Mouse (Mus musculus) brain, embryonic 14.5 days (tissue): Measurements from ENCODE around the gene Catsperz. TPM values are rescaled to one million over a fixed set of nuclear protein-coding genes. Genes with fewer than 3 reads are reported as not detected.
"Not testable (repeated sequence)": the region's sequence is repeated elsewhere in the genome, so short reads cannot be mapped to it uniquely, and the experiment has no call there.

Experiments used
- DNase-seq: peaks from one replicate; pipeline ENCODE4 v3.0.0-alpha.2; 2011; ENCODE audit warnings: low read depth
- CTCF ChIP-seq: fragments of 200-500 bp; IDR thresholded peaks from 2 replicates; pipeline ENCODE4 v1.5.1; 2012; ENCODE audit warnings: inconsistent platforms, mild to moderate bottlenecking, moderate library complexity, borderline replicate concordance; ENCODE audit not compliant: insufficient read depth, insufficient read length; ENCODE audit errors: extremely low read depth
- POLR2A ChIP-seq: fragments of 200-500 bp; IDR thresholded peaks from 2 replicates; pipeline ENCODE4 v1.6.1; 2012; ENCODE audit warnings: mild to moderate bottlenecking, inconsistent platforms, borderline replicate concordance; ENCODE audit not compliant: poor library complexity, insufficient read depth, insufficient read length, severe bottlenecking; ENCODE audit errors: extremely low read depth
- polyA plus RNA-seq: library from polyadenylated mRNA; depleted of rRNA; stranded (reverse); fragments of >200 nt; gene quantifications from 2 replicates; pipeline ENCODE4 v1.2.3, GENCODE M21; 2012

The Catsperz gene
- polyA plus RNA-seq, 1 experiment, result 1.5 TPM

DNA sequence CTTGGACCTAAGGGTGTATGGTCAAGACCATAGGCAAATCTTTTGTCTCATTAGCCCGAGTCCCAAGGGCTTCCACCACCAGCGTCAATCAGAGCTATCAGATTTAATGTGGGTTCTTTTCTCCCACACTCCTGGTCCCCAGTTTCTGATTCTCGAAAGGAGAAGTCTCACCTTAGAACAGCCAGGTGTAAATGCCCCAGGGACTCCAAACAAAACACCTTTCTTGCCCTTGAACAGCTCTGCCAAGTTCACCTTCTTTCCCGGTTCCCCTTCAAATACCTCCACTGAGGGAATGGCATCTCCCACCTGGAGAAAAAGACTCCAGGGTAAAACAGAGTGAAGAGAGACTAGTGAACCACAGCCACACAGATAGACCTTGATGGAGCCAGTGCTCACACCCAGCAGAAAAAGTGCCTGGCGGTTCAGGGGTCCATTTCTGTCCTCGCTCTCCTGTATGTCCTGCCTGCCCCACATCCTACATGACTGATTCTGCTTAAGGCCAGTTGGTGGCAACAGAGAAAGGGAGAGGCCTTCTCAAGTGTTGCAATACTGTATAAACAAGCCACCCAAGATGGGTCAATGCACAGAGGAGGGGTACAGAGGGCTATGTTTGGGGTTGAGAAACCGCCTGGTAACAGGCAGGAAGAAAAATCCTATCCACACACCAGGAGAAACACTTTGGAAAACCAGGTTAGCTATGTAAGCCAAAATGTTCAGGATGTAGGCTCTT is 17.2 kb downstream of the Catsperz start:
- DNase-seq, result no peak
- TF ChIP-seq CTCF (no peak), POLR2A (no peak)

DNA sequence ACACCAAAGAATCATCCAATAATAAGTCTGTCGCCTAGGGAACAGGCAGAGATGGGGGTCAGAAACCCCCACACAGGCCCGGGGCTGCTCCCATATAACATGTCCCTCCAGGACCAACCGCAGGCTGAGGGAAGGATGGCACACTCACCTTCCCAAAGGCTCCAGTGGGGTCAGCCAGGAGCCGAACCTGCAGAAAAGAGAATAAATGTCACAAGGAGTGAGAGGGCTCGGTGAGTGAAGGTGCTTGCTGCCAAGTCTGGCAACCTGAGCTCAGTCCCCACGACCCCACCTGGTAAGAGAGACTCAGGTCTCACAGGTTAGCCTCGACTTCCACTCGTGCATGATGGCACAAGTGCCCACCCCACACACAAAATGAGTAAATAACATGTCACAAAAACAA is 18.1 kb downstream of the Catsperz start:
- TF ChIP-seq POLR2A (no peak), CTCF (no peak)
- DNase-seq, result no peak

DNA sequence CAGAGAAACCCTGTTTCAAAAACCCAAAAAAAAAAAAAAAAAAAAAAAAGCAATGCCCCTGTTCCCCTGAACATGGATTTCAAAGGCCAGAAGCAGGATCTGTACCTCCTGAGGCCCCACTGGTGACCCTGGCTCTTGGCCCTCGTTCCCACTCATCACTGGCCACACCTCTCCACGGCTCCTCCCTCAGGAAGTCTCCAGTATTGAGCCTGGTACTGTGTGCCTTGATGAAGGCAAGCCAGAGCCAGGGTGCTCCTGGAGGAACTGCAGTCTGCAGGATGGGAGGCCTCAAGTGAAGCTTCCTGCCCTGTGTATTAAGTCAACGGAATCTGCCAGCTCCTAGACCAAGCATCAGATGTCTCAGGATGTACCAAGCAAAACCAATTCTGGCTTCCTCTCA is 19.0 kb downstream of the Catsperz start:
- TF ChIP-seq CTCF (no peak), POLR2A (no peak)
- DNase-seq, result no peak

DNA sequence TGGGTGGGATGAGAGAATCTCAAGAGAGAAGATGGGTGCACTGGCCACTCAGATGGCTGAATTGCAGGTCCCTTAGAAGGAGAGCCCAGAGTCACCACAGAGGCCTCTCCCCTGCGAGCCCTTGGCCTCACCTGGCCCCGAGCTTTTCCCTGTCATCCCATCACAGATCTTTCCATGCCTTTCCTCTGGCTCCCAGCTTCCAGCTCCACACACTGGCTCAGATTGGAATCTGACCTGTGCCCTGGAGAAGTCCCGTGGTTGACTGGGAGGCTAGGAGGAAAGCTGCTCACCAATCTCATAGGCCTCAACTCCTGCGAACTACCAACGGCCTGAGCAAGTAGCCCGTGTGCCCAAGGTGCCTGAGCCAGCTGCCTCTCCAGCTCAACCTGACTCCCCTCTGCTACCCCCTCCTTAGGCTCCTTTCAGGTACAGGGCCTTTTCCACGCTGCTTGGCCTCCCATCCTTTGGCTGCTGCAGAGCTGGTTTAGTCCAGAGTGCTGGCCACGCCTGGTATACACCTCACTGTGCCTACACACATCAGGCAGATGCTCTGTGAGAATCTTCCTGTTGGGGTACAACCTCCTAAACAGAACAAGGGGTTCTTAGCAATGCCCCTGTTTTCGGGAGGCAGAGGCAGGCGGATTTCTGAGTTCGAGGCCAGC is 19.6 kb downstream of the Catsperz start:
- no peak for DNase-seq
- TF ChIP-seq POLR2A, result no peak
- TF ChIP-seq CTCF, result no peak

DNA sequence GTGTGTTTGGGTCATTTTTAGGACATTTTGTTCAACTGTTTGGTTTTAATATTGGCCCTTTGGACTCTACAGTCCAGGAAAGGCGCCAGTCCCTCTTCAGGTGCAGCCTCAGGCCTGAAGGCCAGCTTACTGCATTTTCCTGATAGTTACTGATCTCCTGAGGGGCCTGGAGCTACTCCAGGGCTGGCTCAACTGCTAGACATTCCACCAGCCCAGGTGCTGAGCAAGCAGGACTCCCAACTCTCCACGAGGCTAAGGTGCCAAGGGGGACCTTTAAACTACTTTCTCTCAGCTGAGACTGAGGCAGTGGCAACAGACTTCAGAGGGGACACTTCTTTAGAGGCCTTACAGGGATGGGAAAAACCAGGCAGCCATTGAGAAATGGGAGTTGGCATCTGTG is 20.3 kb downstream of the Catsperz start:
- no peak for TF ChIP-seq POLR2A
- TF ChIP-seq CTCF, result no peak
- DNase-seq, result no peak

DNA sequence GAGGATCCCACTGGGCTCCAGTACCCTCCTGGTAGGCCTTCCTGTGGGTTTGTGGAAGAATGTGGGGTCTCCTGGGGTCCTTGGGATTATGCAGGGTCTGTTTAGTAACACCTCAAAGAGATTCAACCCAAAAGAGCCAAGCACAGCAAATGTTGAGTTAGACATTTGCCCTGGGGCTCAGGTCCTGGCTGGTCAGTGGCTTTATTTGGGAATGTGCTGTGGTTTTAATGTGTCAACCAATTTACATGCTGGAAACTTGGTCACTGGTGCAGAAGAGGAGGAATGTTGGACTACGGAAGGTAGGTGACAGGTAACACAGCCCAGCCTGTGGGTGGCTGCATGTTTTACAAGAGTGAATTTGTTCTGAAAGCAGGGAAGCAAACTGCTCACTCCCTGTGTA is 22.1 kb downstream of the Catsperz start:
- DNase-seq, result no peak

DNA sequence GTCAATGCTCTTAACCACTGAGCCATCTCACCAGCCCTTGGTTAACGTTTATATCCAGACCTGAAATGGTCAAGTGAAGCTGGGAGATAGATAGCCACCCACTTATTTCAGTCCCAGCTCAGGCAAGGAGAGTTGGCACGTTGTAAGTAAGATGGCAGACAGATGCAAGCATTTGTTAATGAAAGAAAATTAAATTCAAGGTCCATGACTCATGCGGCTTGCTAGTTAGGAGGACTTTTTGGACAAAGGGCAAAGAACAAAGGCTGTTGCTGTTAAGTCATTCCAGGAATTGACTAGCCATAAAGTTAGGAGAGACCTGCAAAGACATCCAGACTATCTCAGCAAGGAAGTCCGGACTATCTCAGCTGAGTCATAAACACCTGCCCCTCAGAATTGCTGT is 25.5 kb downstream of the Catsperz start:
- no peak for TF ChIP-seq POLR2A
- TF ChIP-seq CTCF, result no peak
- no peak for DNase-seq

More for the DNA sequence above, 22.1 kb downstream of the Catsperz start:
- no peak for TF ChIP-seq POLR2A
- no peak for TF ChIP-seq CTCF

DNA sequence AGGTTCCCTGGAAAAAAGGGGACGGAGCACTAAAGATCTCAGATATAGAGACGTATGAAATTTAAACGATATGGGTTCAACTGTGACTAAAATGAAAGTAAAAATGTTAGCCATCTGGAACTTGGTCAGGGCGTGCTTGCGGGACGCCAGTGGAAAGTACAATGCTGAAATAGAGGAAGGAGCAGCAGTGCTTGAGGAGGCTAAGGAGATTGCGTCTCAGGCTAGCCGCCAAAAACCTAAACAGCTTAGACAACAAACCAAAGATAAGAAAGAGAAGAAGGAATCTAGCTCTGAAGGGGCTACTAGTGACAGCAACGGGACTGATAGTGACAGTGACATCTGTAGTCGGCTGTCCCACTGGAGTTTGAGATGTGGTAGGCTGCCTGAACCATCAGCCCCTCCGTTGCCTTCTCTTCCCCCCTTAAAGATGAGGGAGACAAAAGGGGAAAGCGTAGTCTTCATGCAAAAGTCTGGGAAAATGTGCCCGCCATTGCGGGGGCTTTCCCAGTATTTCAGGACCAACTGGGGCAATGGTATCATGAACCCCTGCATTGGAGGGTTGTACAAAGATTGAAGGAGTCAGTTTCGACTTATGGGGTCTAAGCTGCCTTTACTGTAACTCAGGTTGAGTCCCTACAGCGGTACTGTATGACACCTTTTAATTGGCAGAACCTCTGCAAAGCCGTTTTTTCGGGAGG is 29.4 kb downstream of the Catsperz start:
- DNase-seq, result not testable (repeated sequence)

DNA sequence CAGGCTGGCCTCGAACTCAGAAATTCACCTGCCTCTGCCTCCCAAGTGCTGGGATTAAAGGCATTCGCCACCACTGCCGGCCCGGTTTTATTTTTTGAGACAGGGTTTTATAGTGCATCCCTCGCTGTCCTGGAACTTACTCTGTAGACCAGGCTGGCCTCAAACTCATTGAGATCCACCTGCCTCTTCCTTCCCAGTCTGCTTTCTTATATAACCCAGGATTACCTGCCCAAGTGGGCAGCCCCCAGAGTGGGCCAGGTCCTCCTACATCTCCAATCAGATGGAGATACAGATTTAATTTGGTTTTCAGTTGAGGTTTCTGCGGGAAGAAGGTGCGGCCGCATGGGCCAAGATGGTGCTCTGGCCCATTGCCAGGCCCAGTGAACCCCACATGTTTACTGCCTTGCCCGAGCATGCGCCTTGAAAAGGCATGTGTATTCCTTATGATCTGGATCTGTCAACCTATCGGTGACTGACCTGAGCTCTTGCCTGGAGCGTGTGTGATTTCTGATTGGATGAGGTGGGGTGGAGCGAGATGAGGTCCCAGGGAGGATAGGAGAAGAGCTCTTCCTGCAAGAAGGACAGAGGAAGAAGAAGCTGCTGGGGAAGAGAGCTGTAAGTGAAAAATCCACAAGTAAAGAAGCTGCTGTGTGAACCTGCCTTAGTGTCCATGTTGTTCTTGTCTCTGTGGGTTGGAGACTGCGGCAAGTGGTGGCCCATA is 31.3 kb downstream of the Catsperz start:
- no peak for DNase-seq
- TF ChIP-seq POLR2A (no peak), CTCF (no peak)

DNA sequence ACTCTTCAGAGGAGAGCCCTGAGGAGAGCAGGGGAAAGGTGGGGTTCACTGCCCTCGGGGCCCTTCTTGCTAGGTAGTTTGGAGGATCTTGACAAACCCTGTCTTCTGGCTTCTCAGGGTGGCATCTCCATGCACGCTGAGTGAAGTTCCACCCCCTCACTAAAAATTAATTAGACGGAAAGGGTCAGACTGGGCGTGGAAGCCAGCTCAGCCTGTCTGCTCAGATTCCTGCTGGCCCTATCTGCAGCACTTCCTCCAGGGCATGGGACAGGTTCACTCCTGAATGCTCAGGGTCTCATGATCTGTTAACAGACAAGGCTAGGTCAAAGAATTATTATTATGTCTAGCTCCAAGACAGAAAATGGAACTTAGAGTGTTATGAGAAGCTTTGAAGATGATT is 32.7 kb downstream of the Catsperz start:
- no peak for DNase-seq
- TF ChIP-seq CTCF, result no peak
- no peak for TF ChIP-seq POLR2A

DNA sequence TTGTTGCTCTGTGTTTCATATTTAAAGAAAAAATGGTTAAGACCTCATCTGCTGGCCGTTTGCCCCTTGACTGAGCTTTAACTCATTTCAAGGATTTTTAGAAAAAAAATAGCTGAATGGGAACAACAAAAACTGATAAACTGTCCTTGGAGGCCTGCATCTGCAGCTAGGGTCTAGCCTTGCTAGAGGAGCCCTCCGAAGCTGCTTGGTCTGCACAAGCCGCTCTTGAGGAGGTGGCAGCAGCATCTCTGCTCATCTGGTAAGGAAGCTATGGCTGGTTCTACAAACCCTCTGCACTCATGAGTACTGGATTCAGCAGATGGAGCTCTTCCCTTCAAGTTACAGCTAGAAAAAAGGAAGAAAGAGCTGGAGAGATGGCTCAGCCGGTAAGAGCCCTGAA is 47.2 kb downstream of the Catsperz start:
- no peak for TF ChIP-seq CTCF
- no peak for TF ChIP-seq POLR2A
- DNase-seq, result no peak

DNA sequence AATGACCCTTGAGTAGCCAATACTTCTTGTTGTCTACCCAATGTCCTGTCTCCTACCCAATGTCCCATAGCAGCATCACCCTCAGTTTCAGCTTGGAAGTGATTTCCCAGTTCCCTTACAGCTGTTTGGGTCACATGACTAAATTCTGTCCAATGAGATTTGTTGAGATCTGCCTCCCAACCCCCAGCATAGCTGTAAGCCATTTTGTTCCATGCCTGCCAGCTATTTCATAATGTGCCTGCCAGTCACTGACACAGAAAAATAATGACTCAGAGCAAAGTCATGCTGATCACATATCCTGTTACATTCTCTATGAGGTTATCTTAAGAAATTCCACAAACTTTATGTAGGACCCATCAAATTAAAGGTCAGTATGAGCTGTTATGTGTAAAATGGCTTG is 48.4 kb downstream of the Catsperz start:
- TF ChIP-seq CTCF (no peak), POLR2A (no peak)
- no peak for DNase-seq
